Mouse (Mus musculus): ENCODE data around the gene Catip. TPM values are rescaled to one million over a fixed set of nuclear protein-coding genes. Genes with fewer than 3 reads are reported as not detected.

Catip gene
- polyA plus RNA-seq, 1 experiment: 4.6 TPM

DNA sequence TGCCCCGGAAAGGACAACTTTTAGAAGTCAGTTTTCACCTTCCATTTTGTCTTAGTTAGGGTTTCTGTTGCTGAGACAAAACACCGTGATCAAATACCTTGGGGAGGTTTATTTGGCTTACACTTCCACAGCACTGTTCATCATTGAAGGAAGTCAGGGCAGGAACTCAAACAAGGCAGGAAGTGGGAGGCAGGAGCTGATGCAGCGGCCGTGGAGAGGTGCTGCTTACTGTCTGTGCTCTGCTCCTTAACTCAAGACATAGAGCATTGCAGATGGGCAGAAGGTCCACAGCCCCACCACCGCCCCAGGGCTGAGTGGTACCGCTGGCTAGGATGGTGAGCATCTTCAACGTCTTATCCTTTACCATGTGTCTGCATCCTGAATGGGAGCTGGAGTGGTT, 20.0 kb upstream of the Catip start:
- TF ChIP-seq POLR2A (IDR thresholded peaks at IDR 0.05; ENCODE audit: extremely low read depth, insufficient read depth, low read length) (no peak), CTCF (IDR thresholded peaks at IDR 0.05; ENCODE audit: extremely low read depth, insufficient read depth, low read length) (no peak)
- no peak overlapping the region for H3K4me3 ChIP-seq (ENCODE audit: insufficient read depth, low read length)
- no peak overlapping the region for H3K27ac ChIP-seq (ENCODE audit: insufficient read depth, low read length)
- peaks cover 8% of the 10 kb centered on the region for H3K4me1 ChIP-seq (ENCODE audit: control insufficient read depth, insufficient read depth, low read length)

GRCm38 (mm10) chr1:74342308-74342707, 19.6 kb upstream of the Catip start:
- Histone ChIP-seq H3K4me1 (ENCODE audit: control insufficient read depth, insufficient read depth, low read length) (peaks cover 8% of the 10 kb centered on the region), H3K4me3 (ENCODE audit: insufficient read depth, low read length) (no peak overlapping the region), H3K27ac (ENCODE audit: insufficient read depth, low read length) (no peak overlapping the region)
- TF ChIP-seq CTCF (IDR thresholded peaks at IDR 0.05; ENCODE audit: extremely low read depth, insufficient read depth, low read length): no peak
- no peak for TF ChIP-seq POLR2A (IDR thresholded peaks at IDR 0.05; ENCODE audit: extremely low read depth, insufficient read depth, low read length)

DNA sequence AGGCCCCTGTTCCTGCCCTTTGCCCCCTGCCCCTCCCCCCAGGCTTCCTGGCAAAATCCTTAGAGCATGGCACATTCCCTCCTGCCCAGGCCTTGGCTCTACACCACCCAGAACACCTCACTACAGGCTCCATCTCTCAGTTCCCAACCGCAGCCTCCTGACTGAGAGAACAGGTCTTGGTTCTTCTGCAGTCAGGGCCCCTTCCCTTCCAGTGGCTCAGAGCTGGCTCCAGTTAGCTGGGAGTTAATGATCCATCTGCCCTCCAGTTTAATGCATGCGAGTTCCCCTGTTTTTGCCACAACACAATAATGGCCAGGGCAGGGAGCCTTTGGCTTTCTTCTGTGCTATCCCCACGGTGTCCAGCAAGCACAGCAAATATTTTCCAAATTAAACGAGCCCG, 18.7 kb upstream of the Catip start:
- no peak overlapping the region for H3K27ac ChIP-seq (ENCODE audit: insufficient read depth, low read length)
- H3K4me3 ChIP-seq (ENCODE audit: insufficient read depth, low read length): no peak overlapping the region
- TF ChIP-seq POLR2A (IDR thresholded peaks at IDR 0.05; ENCODE audit: extremely low read depth, insufficient read depth, low read length): no peak
- no peak for TF ChIP-seq CTCF (IDR thresholded peaks at IDR 0.05; ENCODE audit: extremely low read depth, insufficient read depth, low read length)
- peaks cover 8% of the 10 kb centered on the region for H3K4me1 ChIP-seq (ENCODE audit: control insufficient read depth, insufficient read depth, low read length)

GRCm38 (mm10) chr1:74344163-74344916, 17.6 kb upstream of the Catip start:
- Histone ChIP-seq H3K4me1 (ENCODE audit: control insufficient read depth, insufficient read depth, low read length) (peaks cover 8% of the 10 kb centered on the region), H3K4me3 (ENCODE audit: insufficient read depth, low read length) (no peak overlapping the region), H3K27ac (ENCODE audit: insufficient read depth, low read length) (no peak overlapping the region)
- no peak for TF ChIP-seq CTCF (IDR thresholded peaks at IDR 0.05; ENCODE audit: extremely low read depth, insufficient read depth, low read length)
- no peak for TF ChIP-seq POLR2A (IDR thresholded peaks at IDR 0.05; ENCODE audit: extremely low read depth, insufficient read depth, low read length)

- no peak overlapping the region for H3K4me3 ChIP-seq (ENCODE audit: insufficient read depth, low read length)
- H3K4me1 ChIP-seq (ENCODE audit: control insufficient read depth, insufficient read depth, low read length): no peaks in the 10 kb centered on the region
- H3K27ac ChIP-seq (ENCODE audit: insufficient read depth, low read length): no peak overlapping the region
- TF ChIP-seq POLR2A (IDR thresholded peaks at IDR 0.05; ENCODE audit: extremely low read depth, insufficient read depth, low read length) (no peak), CTCF (IDR thresholded peaks at IDR 0.05; ENCODE audit: extremely low read depth, insufficient read depth, low read length) (no peak)
Observed at GRCm38 (mm10) chr1:74351185-74351769, 10.6 kb upstream of the Catip start.

DNA sequence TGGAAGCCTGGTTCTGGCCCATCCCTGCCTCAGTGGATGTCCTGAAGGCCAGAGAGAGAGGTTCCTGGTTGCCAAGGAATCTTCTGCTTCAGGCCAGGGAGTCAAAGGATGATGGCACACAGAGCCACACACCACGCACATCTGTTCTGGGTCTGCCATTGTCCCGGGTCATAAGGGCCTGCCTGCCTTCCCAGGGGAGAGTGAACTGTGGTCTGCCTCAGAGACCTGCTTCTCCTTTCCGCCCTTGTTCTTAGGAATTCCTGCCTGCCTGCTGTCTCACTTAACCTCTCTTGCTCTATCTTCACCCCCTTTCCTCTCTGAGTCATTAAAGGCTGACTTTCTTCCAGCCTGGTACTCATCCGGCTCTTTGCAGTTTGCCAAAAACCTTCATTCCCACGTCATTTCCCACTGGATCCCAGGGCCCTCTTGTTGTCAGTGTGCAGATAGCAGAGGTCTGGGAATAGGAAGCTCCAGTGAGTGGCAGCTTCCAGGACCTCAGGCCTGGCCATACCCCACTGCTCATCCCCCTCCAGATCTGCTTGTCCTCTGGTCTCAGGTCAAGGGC, 9.3 kb upstream of the Catip start:
- H3K27ac ChIP-seq (ENCODE audit: insufficient read depth, low read length): no peak overlapping the region
- TF ChIP-seq CTCF (IDR thresholded peaks at IDR 0.05; ENCODE audit: extremely low read depth, insufficient read depth, low read length) (no peak), POLR2A (IDR thresholded peaks at IDR 0.05; ENCODE audit: extremely low read depth, insufficient read depth, low read length) (no peak)
- H3K4me3 ChIP-seq (ENCODE audit: insufficient read depth, low read length): no peak overlapping the region
- no peaks in the 10 kb centered on the region for H3K4me1 ChIP-seq (ENCODE audit: control insufficient read depth, insufficient read depth, low read length)

DNA sequence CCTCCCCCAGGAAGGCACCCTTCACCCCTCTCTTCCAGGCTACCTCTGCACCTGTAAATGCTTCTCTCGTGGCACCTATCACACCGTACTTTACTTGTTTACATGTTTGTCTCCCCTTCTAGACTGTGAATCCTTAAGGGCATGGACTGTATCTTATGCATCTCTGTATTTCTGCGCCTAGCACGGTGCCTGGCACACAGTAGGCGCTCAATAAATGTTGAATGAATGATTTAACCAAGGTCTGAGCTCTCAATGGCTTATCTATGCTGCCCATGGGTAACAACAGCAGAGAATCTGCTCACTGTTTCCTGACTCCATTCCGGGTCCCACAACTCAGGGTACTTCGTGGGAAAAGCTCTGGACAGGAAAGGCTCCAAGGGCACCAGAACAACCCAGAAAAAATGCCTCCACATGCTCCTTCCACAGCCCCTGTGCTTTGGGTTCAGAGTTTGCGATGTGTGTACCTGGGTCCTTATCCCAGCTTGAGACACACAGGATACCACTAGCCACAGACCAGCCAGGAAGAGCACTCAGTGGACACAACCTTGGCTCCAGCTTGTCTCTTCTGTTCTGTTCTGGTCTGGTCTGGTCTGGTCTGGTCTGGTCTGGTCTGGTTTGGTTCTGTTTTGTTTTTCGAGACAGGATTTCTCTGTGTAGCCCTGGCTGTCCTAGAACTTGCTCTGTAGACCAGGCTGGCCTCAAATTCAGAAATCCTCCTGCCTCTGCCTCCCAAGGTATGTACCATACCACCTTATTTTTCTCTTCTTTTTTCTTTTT, 8.3 kb upstream of the Catip start:
- TF ChIP-seq CTCF (IDR thresholded peaks at IDR 0.05; ENCODE audit: extremely low read depth, insufficient read depth, low read length) (no peak), POLR2A (IDR thresholded peaks at IDR 0.05; ENCODE audit: extremely low read depth, insufficient read depth, low read length) (no peak)
- Histone ChIP-seq H3K4me1 (ENCODE audit: control insufficient read depth, insufficient read depth, low read length) (no peaks in the 10 kb centered on the region), H3K27ac (ENCODE audit: insufficient read depth, low read length) (no peak overlapping the region), H3K4me3 (ENCODE audit: insufficient read depth, low read length) (no peak overlapping the region)

GRCm38 (mm10) chr1:74357531-74357930, 4.4 kb upstream of the Catip start:
- H3K4me1 ChIP-seq (ENCODE audit: control insufficient read depth, insufficient read depth, low read length): no peaks in the 10 kb centered on the region
- TF ChIP-seq POLR2A (IDR thresholded peaks at IDR 0.05; ENCODE audit: extremely low read depth, insufficient read depth, low read length) (no peak), CTCF (IDR thresholded peaks at IDR 0.05; ENCODE audit: extremely low read depth, insufficient read depth, low read length) (no peak)
- no peak overlapping the region for H3K4me3 ChIP-seq (ENCODE audit: insufficient read depth, low read length)
- H3K27ac ChIP-seq (ENCODE audit: insufficient read depth, low read length): no peak overlapping the region

DNA sequence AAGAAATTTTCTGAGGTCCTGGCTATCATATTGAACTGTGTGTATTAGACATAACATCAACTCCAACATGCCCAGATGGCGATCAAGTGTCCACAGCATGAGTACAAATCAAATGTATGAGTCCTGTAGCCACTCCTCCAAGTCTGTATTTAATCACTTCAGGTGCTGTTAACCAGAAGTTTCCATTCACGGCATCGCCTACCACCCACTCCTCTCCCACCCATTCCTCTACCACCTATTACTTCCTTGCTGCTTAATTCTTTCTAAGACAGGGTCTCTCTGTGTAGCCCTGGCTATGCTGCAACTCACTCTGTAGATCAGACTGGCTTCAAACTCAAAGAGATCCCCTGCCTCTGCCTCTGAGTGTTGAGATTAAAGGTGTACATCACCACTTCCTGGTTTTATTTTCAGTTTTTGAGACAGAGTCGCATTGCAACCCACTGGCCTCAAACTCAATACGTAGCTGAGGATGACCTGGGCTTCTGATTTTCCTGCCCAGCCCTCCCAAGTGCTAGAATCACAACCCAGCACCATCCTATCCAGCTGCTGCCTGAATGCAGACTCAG, 1.9 kb upstream of the Catip start:
- no peak overlapping the region for H3K27ac ChIP-seq (ENCODE audit: insufficient read depth, low read length)
- no peak for TF ChIP-seq CTCF (IDR thresholded peaks at IDR 0.05; ENCODE audit: extremely low read depth, insufficient read depth, low read length)
- TF ChIP-seq POLR2A (IDR thresholded peaks at IDR 0.05; ENCODE audit: extremely low read depth, insufficient read depth, low read length): no peak
- no peak overlapping the region for H3K4me3 ChIP-seq (ENCODE audit: insufficient read depth, low read length)
- no peaks in the 10 kb centered on the region; the same call in 1 of the 2 replicates for H3K4me1 ChIP-seq (ENCODE audit: control insufficient read depth, insufficient read depth, low read length)
